Mouse (Mus musculus): ENCODE results near the gene Gm49368. TPM values are rescaled to one million over a fixed set of nuclear protein-coding genes. Genes with fewer than 3 reads are reported as not detected.
"Not testable (repeated sequence)": the region's sequence is repeated elsewhere in the genome, so short reads cannot be mapped to it uniquely, and the experiment has no call there.

The Gm49368 gene
- polyA plus RNA-seq (2015; fragmentation: Nextera tagmentation; extraction: Ambion mirVana): not detected in 2 replicates

GRCm38 (mm10) chr7:128062456-128062855 lies at the start of gene Gm49368, which contains the start of gene Itgam:
Gene Gm49368, plus strand, starts transcription at chr7:128062683.
Gene Itgam, plus strand, starts transcription at chr7:128062640.
- Histone ChIP-seq H3K9ac (replicated peaks; ENCODE audit: low read depth, low read length) (no peak within 1 kb of the TSS), H3K9me3 (ENCODE audit: control insufficient read depth, low read length) (no peaks in the 10 kb centered on the region), H3K4me1 (replicated peaks; ENCODE audit: control insufficient read depth, insufficient read depth, low read length) (no peaks in the 10 kb centered on the region), H3K27me3 (replicated peaks; ENCODE audit: control insufficient read depth, insufficient read depth, low read length) (no peaks in the 10 kb centered on the region), H3K36me3 (ENCODE audit: control insufficient read depth, insufficient read depth) (no peaks in the 10 kb centered on the region), H3K4me2 (ENCODE audit: low read length) (no peak within 1 kb of the TSS), H3K27ac (ENCODE audit: low read length) (no peak within 1 kb of the TSS), H3K4me3 (replicated peaks; ENCODE audit: low read length) (no peak within 1 kb of the TSS)
- ATAC-seq: no peak
- WGBS: 97% methylated on average over 7 of the region's 7 CpGs

GRCm38 (mm10) chr7:128013116-128013515 lies 49.4 kb upstream of the Gm49368 start:
- ATAC-seq: no peak
- Histone ChIP-seq H3K9ac (replicated peaks; ENCODE audit: low read depth, low read length) (no peak overlapping the region), H3K36me3 (ENCODE audit: control insufficient read depth, insufficient read depth) (no peaks in the 10 kb centered on the region), H3K9me3 (ENCODE audit: control insufficient read depth, low read length) (no peaks in the 10 kb centered on the region), H3K4me3 (replicated peaks; ENCODE audit: low read length) (no peak overlapping the region), H3K4me1 (replicated peaks; ENCODE audit: control insufficient read depth, insufficient read depth, low read length) (no peaks in the 10 kb centered on the region), H3K27me3 (replicated peaks; ENCODE audit: control insufficient read depth, insufficient read depth, low read length) (no peaks in the 10 kb centered on the region), H3K27ac (ENCODE audit: low read length) (no peak overlapping the region), H3K4me2 (ENCODE audit: low read length) (no peak overlapping the region)
- WGBS: 88% methylated on average over 13 of the region's 13 CpGs

GRCm38 (mm10) chr7:128016134-128016533 lies 46.3 kb upstream of the Gm49368 start:
- not testable (repeated sequence) for H3K27me3 ChIP-seq (replicated peaks; ENCODE audit: control insufficient read depth, insufficient read depth, low read length); ATAC-seq; H3K9me3 ChIP-seq (ENCODE audit: control insufficient read depth, low read length); H3K9ac ChIP-seq (replicated peaks; ENCODE audit: low read depth, low read length); H3K4me3 ChIP-seq (replicated peaks; ENCODE audit: low read length); H3K4me1 ChIP-seq (replicated peaks; ENCODE audit: control insufficient read depth, insufficient read depth, low read length); H3K4me2 ChIP-seq (ENCODE audit: low read length); H3K36me3 ChIP-seq (ENCODE audit: control insufficient read depth, insufficient read depth); H3K27ac ChIP-seq (ENCODE audit: low read length)
- WGBS: 86% methylated on average over 5 of the region's 5 CpGs

GRCm38 (mm10) chr7:128016650-128017049 lies 45.8 kb upstream of the Gm49368 start:
- Histone ChIP-seq H3K4me2 (ENCODE audit: low read length) (no peak overlapping the region), H3K27ac (ENCODE audit: low read length) (no peak overlapping the region), H3K9ac (replicated peaks; ENCODE audit: low read depth, low read length) (no peak overlapping the region), H3K4me3 (replicated peaks; ENCODE audit: low read length) (no peak overlapping the region), H3K4me1 (replicated peaks; ENCODE audit: control insufficient read depth, insufficient read depth, low read length) (no peaks in the 10 kb centered on the region), H3K36me3 (ENCODE audit: control insufficient read depth, insufficient read depth) (no peaks in the 10 kb centered on the region), H3K27me3 (replicated peaks; ENCODE audit: control insufficient read depth, insufficient read depth, low read length) (no peaks in the 10 kb centered on the region), H3K9me3 (ENCODE audit: control insufficient read depth, low read length) (no peaks in the 10 kb centered on the region)
- ATAC-seq: no peak
- 91% methylated on average over 6 of the region's 6 CpGs for WGBS

- H3K4me1 ChIP-seq (replicated peaks; ENCODE audit: control insufficient read depth, insufficient read depth, low read length): no peaks in the 10 kb centered on the region
- H3K4me3 ChIP-seq (replicated peaks; ENCODE audit: low read length): no peak overlapping the region
- H3K9me3 ChIP-seq (ENCODE audit: control insufficient read depth, low read length): no peaks in the 10 kb centered on the region
- no peak overlapping the region for H3K4me2 ChIP-seq (ENCODE audit: low read length)
- no peaks in the 10 kb centered on the region for H3K36me3 ChIP-seq (ENCODE audit: control insufficient read depth, insufficient read depth)
- no peak overlapping the region for H3K27ac ChIP-seq (ENCODE audit: low read length)
- no peak overlapping the region for H3K9ac ChIP-seq (replicated peaks; ENCODE audit: low read depth, low read length)
- ATAC-seq: no peak
- 94% methylated on average over 3 of the region's 3 CpGs for WGBS
- no peaks in the 10 kb centered on the region for H3K27me3 ChIP-seq (replicated peaks; ENCODE audit: control insufficient read depth, insufficient read depth, low read length)
These were observed 44.2 kb upstream of the Gm49368 start for GRCm38 (mm10) chr7:128018275-128018674.

- Histone ChIP-seq H3K27me3 (replicated peaks; ENCODE audit: control insufficient read depth, insufficient read depth, low read length) (no peaks in the 10 kb centered on the region), H3K4me1 (replicated peaks; ENCODE audit: control insufficient read depth, insufficient read depth, low read length) (no peaks in the 10 kb centered on the region), H3K9ac (replicated peaks; ENCODE audit: low read depth, low read length) (no peak overlapping the region), H3K36me3 (ENCODE audit: control insufficient read depth, insufficient read depth) (no peaks in the 10 kb centered on the region), H3K27ac (ENCODE audit: low read length) (no peak overlapping the region), H3K4me3 (replicated peaks; ENCODE audit: low read length) (no peak overlapping the region), H3K4me2 (ENCODE audit: low read length) (no peak overlapping the region), H3K9me3 (ENCODE audit: control insufficient read depth, low read length) (no peaks in the 10 kb centered on the region)
- ATAC-seq: no peak
- WGBS: 85% methylated on average over 2 of the region's 2 CpGs
These were observed 43.3 kb upstream of the Gm49368 start for GRCm38 (mm10) chr7:128019187-128019586.

GRCm38 (mm10) chr7:128022974-128023373 lies 39.5 kb upstream of the Gm49368 start:
- 63% methylated on average over 8 of the region's 8 CpGs for WGBS
- Histone ChIP-seq H3K9ac (replicated peaks; ENCODE audit: low read depth, low read length) (no peak overlapping the region), H3K36me3 (ENCODE audit: control insufficient read depth, insufficient read depth) (no peaks in the 10 kb centered on the region), H3K4me2 (ENCODE audit: low read length) (no peak overlapping the region), H3K4me1 (replicated peaks; ENCODE audit: control insufficient read depth, insufficient read depth, low read length) (no peaks in the 10 kb centered on the region), H3K27ac (ENCODE audit: low read length) (no peak overlapping the region), H3K27me3 (replicated peaks; ENCODE audit: control insufficient read depth, insufficient read depth, low read length) (no peaks in the 10 kb centered on the region), H3K4me3 (replicated peaks; ENCODE audit: low read length) (no peak overlapping the region), H3K9me3 (ENCODE audit: control insufficient read depth, low read length) (no peaks in the 10 kb centered on the region)
- no peak for ATAC-seq

GRCm38 (mm10) chr7:128023565-128023964 lies 38.9 kb upstream of the Gm49368 start:
- no peak overlapping the region for H3K27ac ChIP-seq (ENCODE audit: low read length)
- H3K36me3 ChIP-seq (ENCODE audit: control insufficient read depth, insufficient read depth): no peaks in the 10 kb centered on the region
- 93% methylated on average over 4 of the region's 4 CpGs for WGBS
- H3K27me3 ChIP-seq (replicated peaks; ENCODE audit: control insufficient read depth, insufficient read depth, low read length): no peaks in the 10 kb centered on the region
- H3K4me1 ChIP-seq (replicated peaks; ENCODE audit: control insufficient read depth, insufficient read depth, low read length): no peaks in the 10 kb centered on the region
- no peak overlapping the region for H3K4me3 ChIP-seq (replicated peaks; ENCODE audit: low read length)
- no peak overlapping the region for H3K4me2 ChIP-seq (ENCODE audit: low read length)
- H3K9me3 ChIP-seq (ENCODE audit: control insufficient read depth, low read length): no peaks in the 10 kb centered on the region
- no peak for ATAC-seq
- H3K9ac ChIP-seq (replicated peaks; ENCODE audit: low read depth, low read length): no peak overlapping the region

- Histone ChIP-seq H3K4me3 (replicated peaks; ENCODE audit: low read length) (no peak overlapping the region), H3K9ac (replicated peaks; ENCODE audit: low read depth, low read length) (no peak overlapping the region), H3K9me3 (ENCODE audit: control insufficient read depth, low read length) (no peaks in the 10 kb centered on the region), H3K4me2 (ENCODE audit: low read length) (no peak overlapping the region), H3K36me3 (ENCODE audit: control insufficient read depth, insufficient read depth) (no peaks in the 10 kb centered on the region), H3K27me3 (replicated peaks; ENCODE audit: control insufficient read depth, insufficient read depth, low read length) (no peaks in the 10 kb centered on the region), H3K4me1 (replicated peaks; ENCODE audit: control insufficient read depth, insufficient read depth, low read length) (no peaks in the 10 kb centered on the region), H3K27ac (ENCODE audit: low read length) (no peak overlapping the region)
- no peak for ATAC-seq
- WGBS: 94% methylated on average over 9 of the region's 9 CpGs
These were observed 38.1 kb upstream of the Gm49368 start for GRCm38 (mm10) chr7:128024364-128024763.

GRCm38 (mm10) chr7:128024932-128025331 lies 37.6 kb upstream of the Gm49368 start:
- H3K27me3 ChIP-seq (replicated peaks; ENCODE audit: control insufficient read depth, insufficient read depth, low read length): no peaks in the 10 kb centered on the region
- no peak overlapping the region for H3K4me3 ChIP-seq (replicated peaks; ENCODE audit: low read length)
- H3K4me1 ChIP-seq (replicated peaks; ENCODE audit: control insufficient read depth, insufficient read depth, low read length): no peaks in the 10 kb centered on the region
- no peak overlapping the region for H3K27ac ChIP-seq (ENCODE audit: low read length)
- no peaks in the 10 kb centered on the region for H3K9me3 ChIP-seq (ENCODE audit: control insufficient read depth, low read length)
- H3K36me3 ChIP-seq (ENCODE audit: control insufficient read depth, insufficient read depth): no peaks in the 10 kb centered on the region
- H3K9ac ChIP-seq (replicated peaks; ENCODE audit: low read depth, low read length): no peak overlapping the region
- no peak for ATAC-seq
- WGBS: 88% methylated on average over 4 of the region's 4 CpGs
- H3K4me2 ChIP-seq (ENCODE audit: low read length): no peak overlapping the region
